Mouse (Mus musculus) lung, embryonic 16.5 days (tissue): ENCODE data around the gene Naglu. TPM values are rescaled to one million over a fixed set of nuclear protein-coding genes. Genes with fewer than 3 reads are reported as not detected.

ENCODE experiments used
- ATAC-seq: fragments of 200-750 bp; cut with Nextera tagmentation; 2 replicates; pipeline ENCODE4 v1.8.0; 2017; ENCODE audit warnings: low read depth, mild to moderate bottlenecking, moderate library complexity
- H3K27ac ChIP-seq: fragments of 300-500 bp; sonication (generic); 2 replicates; pipeline ENCODE4 v1.5.1; 2014; ENCODE audit warnings: mild to moderate bottlenecking, control low read depth, low read length
- H3K27me3 ChIP-seq: fragments of 300-500 bp; sonication (generic); 2 replicates; pipeline ENCODE4 v1.6.1; 2014; ENCODE audit warnings: low read depth, low read length, mixed read lengths; ENCODE audit not compliant: control insufficient read depth, insufficient read depth
- H3K36me3 ChIP-seq: fragments of 300-500 bp; sonication (generic); 2 replicates; pipeline ENCODE4 v1.6.1; 2014; ENCODE audit warnings: low read length; ENCODE audit not compliant: control insufficient read depth, insufficient read depth
- H3K4me1 ChIP-seq: fragments of 300-500 bp; sonication (generic); replicated peaks from 2 replicates; pipeline ENCODE4 v1.6.1; 2014; ENCODE audit warnings: low read length, mixed read lengths; ENCODE audit not compliant: control insufficient read depth, insufficient read depth
- H3K4me2 ChIP-seq: fragments of 300-500 bp; sonication (generic); 2 replicates; pipeline ENCODE4 v1.6.1; 2014; ENCODE audit warnings: low read depth, low read length, control low read depth
- H3K4me3 ChIP-seq: fragments of 300-500 bp; sonication (generic); 2 replicates; pipeline ENCODE4 v1.5.1; 2014; ENCODE audit warnings: mild to moderate bottlenecking, low read length, control low read depth
- H3K9ac ChIP-seq: fragments of 300-500 bp; sonication (generic); 2 replicates; pipeline ENCODE4 v1.6.1; 2014; ENCODE audit warnings: low read length, control low read depth
- H3K9me3 ChIP-seq: fragments of 300-500 bp; sonication (generic); 2 replicates; pipeline ENCODE4 v1.6.1; 2016; ENCODE audit warnings: low read length; ENCODE audit not compliant: control insufficient read depth
- WGBS: fragments of 180-500 bp; shearing (Covaris S2); extraction: QIAGEN DNeasy Blood & Tissue Kit; methylation state at CpG from one replicate; pipeline ENCODE4 v1.1.7; 2014; 5-methylcytosine and 5-hydroxymethylcytosine counted together
- polyA plus RNA-seq: library from polyadenylated mRNA; unstranded; fragments of >200 nt; fragmentation: Nextera tagmentation; extraction: Ambion mirVana; gene quantifications from 2 replicates; pipeline ENCODE4 v1.2.1, GENCODE M21; 2015

Naglu gene
- polyA plus RNA-seq, 1 experiment from 2014 or later: 20.6 TPM

DNA sequence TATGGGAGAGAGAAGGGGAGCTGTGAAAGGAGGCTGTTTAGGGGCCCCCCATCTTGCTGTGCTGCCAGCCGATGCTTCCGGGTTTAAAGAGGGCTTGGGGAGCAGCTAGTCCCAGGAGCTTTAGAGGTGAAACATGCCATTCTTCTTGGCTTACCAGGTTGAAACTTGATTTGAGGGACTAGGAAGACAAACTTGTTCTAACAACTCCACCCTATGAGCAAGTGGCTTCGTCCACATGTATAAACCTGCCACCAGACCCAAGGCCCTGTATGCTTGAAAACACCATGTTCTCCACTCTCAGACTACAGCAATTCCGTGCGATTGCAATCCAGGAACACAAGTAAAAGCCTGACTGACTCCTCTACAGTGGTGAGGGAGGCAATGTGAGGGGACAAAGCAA, 33.2 kb downstream of the Naglu start:
- peaks cover 30% of the 10 kb centered on the region for H3K36me3 ChIP-seq
- H3K4me3 ChIP-seq: no peak overlapping the region
- no peak overlapping the region for H3K27ac ChIP-seq
- no peaks in the 10 kb centered on the region for H3K27me3 ChIP-seq
- no peaks in the 10 kb centered on the region for H3K4me1 ChIP-seq
- ATAC-seq: no peak
- 87% methylated on average over 5 of the region's 5 CpGs for WGBS
- H3K4me2 ChIP-seq: no peak overlapping the region
- H3K9ac ChIP-seq: no peak overlapping the region
- H3K9me3 ChIP-seq: no peaks in the 10 kb centered on the region

DNA sequence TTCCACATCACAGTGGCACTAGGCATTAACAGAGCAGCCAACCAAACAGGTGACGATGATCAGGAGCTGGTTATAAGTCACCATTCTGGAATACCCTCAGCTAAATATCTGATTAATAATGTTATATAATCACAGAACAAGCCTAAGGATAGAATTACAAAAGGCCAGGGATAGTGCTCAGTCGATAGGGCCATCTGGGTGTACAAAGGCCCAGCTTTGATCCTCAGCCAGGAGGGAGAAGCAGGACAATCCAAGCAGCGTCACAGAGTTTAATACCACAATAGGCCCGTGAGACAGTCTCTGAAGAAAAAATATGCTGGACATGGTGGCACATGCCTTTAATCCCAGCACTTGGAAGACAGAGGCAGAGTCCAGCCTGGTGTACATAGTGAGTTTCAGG, 39.5 kb downstream of the Naglu start:
- no peaks in the 10 kb centered on the region for H3K9me3 ChIP-seq
- no peak overlapping the region for H3K27ac ChIP-seq
- 75% methylated on average over 4 of the region's 4 CpGs for WGBS
- H3K27me3 ChIP-seq: no peaks in the 10 kb centered on the region
- 0 out of 2 replicates have a peak, but pooled peaks cover 2% of the 10 kb centered on the region for H3K36me3 ChIP-seq
- H3K4me1 ChIP-seq: no peaks in the 10 kb centered on the region
- H3K4me3 ChIP-seq: no peak overlapping the region
- no peak for ATAC-seq
- H3K4me2 ChIP-seq: no peak overlapping the region
- H3K9ac ChIP-seq: no peak overlapping the region

DNA sequence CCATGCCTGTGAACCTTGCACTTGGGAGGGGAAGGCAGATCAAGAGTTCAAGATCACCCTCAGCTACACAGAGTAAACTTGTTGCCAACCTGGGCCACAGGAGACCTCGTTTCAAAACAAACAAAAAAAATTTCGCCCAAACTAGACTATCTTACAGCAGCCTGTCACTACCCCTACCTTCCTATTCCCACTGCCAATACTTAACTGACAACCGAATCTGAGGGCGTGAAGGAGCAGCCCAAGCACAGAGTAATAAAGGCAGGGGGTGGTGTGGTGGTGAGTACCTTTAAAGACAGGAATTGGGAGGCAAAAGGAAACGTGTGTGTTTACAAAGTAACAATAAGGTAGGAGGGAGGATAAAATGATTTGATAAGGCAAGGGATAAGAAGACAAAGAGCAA, 40.9 kb downstream of the Naglu start:
- no peaks in the 10 kb centered on the region for H3K9me3 ChIP-seq
- H3K27me3 ChIP-seq: no peaks in the 10 kb centered on the region
- H3K27ac ChIP-seq: no peak overlapping the region
- 43% methylated on average over 5 of the region's 5 CpGs for WGBS
- H3K9ac ChIP-seq: no peak overlapping the region
- no peak overlapping the region for H3K4me2 ChIP-seq
- no peak overlapping the region for H3K4me3 ChIP-seq
- no peaks in the 10 kb centered on the region for H3K36me3 ChIP-seq
- ATAC-seq: no peak
- no peaks in the 10 kb centered on the region for H3K4me1 ChIP-seq

DNA sequence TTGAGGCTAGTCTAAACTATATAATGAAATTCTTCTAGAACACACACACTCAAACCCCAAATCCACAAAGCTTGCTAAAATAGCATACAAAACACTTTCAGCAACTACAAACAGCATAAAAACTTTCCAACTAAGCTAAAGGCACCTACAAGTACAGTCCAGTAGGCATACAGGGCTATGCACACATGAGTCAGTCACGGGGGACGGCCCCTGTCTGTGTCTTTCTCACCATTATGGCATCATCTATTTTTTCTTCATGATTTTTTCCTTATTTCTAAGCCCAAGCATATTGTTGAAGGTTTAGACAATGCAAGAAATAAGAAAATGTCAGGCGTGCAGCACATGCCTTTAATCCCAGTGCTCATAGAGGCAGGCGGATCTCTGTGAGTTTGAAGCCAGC, 41.4 kb downstream of the Naglu start:
- no peaks in the 10 kb centered on the region for H3K27me3 ChIP-seq
- no peak overlapping the region for H3K9ac ChIP-seq
- H3K4me2 ChIP-seq: no peak overlapping the region
- H3K9me3 ChIP-seq: no peaks in the 10 kb centered on the region
- H3K4me3 ChIP-seq: no peak overlapping the region
- 0 out of 2 replicates have a peak, but pooled peaks cover 2% of the 10 kb centered on the region for H3K36me3 ChIP-seq
- H3K4me1 ChIP-seq: no peaks in the 10 kb centered on the region
- ATAC-seq: no peak
- 83% methylated on average over 4 of the region's 4 CpGs for WGBS
- no peak overlapping the region for H3K27ac ChIP-seq

DNA sequence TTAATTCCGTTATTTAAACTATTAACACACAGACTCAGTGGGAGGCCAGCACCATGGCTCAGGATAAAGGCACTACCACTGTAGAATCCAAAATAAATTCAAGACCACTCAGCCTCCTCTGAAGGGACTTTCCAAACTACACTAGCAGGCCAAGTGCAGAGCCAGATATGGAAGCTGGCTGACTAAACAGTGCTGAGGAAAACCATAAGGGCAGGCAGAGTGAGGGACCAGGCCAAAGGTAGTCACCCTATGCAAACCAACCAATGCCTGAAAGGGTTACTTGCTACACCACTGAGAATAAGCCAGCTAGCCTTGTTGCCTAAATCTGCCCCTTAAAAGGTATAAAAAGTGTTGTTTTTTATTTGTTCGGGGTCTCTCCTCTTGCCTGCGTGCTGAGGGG, 42.4 kb downstream of the Naglu start:
- Histone ChIP-seq H3K4me3 (no peak overlapping the region), H3K9ac (no peak overlapping the region), H3K27ac (no peak overlapping the region), H3K4me2 (no peak overlapping the region), H3K4me1 (no peaks in the 10 kb centered on the region; the same call in 1 of the 2 replicates), H3K36me3 (0 out of 2 replicates have a peak, but pooled peaks cover 4% of the 10 kb centered on the region), H3K9me3 (no peaks in the 10 kb centered on the region), H3K27me3 (no peaks in the 10 kb centered on the region)
- 94% methylated on average over 3 of the region's 3 CpGs for WGBS
- ATAC-seq: no peak

DNA sequence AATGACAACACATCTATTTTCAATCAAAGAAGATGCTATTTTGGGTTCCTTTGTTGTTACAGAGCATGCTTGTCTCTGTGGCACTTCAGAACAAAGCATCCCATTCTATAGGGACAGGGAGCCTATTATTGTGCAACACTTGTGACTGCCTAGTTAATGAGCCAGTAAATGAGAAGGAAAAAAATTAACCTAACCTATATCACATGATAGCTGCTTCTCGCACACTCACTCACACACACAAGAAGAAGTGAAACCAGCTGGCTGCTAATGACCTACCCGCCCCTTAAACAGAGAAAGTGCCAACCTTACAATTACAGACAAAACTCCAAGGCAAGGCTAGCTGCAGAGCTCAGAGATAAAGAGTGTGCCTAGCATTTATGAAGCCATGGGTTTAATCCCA, 45.8 kb downstream of the Naglu start:
- no peak overlapping the region for H3K27ac ChIP-seq

DNA sequence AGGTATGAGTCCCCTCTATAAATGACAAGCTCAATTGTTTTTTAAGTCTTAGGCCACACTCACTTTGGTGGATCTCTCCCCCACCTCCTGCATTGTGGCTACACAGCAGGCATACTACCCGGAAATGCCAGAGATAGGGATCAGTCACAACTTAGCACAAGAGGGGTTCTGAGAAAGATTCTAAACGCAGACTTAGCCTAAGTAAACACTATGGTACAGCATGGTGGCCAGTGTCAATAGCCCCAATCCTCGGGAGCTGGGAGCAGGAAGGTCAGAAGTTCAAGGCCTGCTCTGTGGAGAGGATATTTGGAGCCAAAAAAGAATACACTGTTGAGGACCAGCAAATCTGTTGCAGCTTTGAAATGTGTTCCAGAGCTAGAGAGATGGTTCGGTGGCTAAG, 48.3 kb downstream of the Naglu start:
- no peak for ATAC-seq
- no peaks in the 10 kb centered on the region for H3K9me3 ChIP-seq
- H3K36me3 ChIP-seq: peaks cover 7% of the 10 kb centered on the region; the same call in 1 of the 2 replicates
- peaks cover 19% of the 10 kb centered on the region for H3K4me1 ChIP-seq
- H3K27me3 ChIP-seq: no peaks in the 10 kb centered on the region
- peak overlapping the region; percentile 20; the same call in 1 of the 2 replicates for H3K27ac ChIP-seq
- peak overlapping the region; percentile 90 for H3K4me3 ChIP-seq
- 22% methylated on average over 4 of the region's 4 CpGs for WGBS
- H3K4me2 ChIP-seq: peak overlapping the region; percentile 73
- peak overlapping the region; percentile 91 for H3K9ac ChIP-seq

More for the DNA sequence above, 45.8 kb downstream of the Naglu start:
- no peaks in the 10 kb centered on the region for H3K9me3 ChIP-seq
- no peak for ATAC-seq
- 0 out of 2 replicates have a peak, but pooled peaks cover 4% of the 10 kb centered on the region for H3K36me3 ChIP-seq
- H3K9ac ChIP-seq: no peak overlapping the region
- H3K4me1 ChIP-seq: peaks cover 11% of the 10 kb centered on the region
- H3K4me3 ChIP-seq: no peak overlapping the region
- H3K4me2 ChIP-seq: no peak overlapping the region
- WGBS: 82% methylated on average over 2 of the region's 2 CpGs
- no peaks in the 10 kb centered on the region for H3K27me3 ChIP-seq

DNA sequence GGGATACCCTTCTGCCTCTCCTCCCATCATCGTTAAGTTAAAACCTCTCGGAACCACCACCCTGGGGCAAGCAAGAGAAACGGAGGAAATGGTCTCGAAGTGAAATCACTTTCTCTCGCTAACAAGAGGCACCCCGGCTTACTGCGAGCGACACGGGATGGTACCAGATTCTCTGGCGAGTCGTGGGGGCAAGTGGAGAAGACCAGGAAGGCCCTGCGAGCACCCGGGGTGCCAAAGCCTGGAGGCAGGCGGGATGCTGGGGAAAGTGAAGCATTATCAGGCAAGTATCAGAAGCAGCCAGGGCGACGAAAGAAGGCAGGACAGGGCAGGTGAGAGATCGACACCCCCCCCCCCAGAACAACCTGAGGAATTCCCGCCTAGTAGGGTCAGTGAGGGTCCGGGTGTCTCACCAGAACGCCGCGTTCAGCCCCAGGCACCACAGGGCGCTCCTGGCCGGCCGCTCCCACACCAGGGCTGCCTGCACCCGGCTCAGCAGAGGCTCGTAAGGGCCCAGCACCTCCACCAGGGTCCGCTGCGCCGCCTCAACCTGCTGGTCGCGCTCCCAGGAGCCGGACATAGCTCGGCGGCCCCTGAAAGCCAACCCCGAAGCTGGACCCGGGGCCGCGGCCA, 49.4 kb downstream of the Naglu start:
- WGBS: under 1% methylated on average over 39 of the region's 39 CpGs

DNA sequence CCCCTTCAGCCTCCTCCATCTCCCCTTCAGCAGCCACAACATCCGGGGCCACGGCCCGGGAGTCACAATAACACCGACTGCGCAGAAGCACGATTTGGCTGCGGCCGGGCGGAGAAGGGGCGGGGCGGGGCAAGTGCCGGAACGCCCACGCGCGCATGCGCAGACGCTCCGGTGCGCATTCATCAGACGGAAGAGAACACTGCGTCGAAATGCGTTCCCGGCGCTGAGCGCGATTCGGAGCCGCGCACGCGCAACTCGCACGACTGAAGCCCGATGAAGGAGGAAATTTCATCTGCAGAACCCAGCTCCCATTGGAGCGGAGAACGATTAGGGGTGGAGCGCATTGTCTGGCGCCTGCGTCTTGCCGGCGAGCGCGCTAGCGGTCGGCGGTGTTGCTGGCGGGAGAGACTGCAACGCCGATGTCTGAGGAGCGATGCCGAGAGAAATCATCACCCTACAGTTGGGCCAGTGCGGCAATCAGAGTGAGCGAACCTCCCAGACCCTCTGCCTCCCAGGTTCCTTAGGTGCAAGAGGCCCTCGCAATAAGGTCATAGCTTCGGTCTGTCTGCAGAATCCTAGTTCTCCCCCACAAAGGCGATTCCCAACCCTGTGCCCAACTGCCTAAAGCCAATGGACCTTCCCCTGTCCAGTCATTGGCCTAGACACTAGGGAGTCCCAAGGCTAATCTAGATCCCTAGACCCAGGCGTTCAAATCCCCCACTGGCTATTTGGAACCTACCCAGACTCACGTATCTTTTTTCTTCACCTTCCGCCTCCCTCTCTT, 50.1 kb downstream of the Naglu start, which contains the start of the genes Retreg3 and Tubg1:
Gene Retreg3 (minus strand): TSS at position 133 of the 784 bp plus-strand sequence.
Gene Tubg1 (plus strand): TSS at position 178 of the 784 bp plus-strand sequence.
- peak within 1 kb of the TSS; percentile 90 for H3K4me3 ChIP-seq
- H3K4me2 ChIP-seq: peak within 1 kb of the TSS; percentile 96
- ATAC-seq: peak; percentile 97
- H3K4me1 ChIP-seq: peaks cover 19% of the 10 kb centered on the region
- H3K36me3 ChIP-seq: peaks cover 13% of the 10 kb centered on the region
- H3K9ac ChIP-seq: peak within 1 kb of the TSS; percentile 91
- H3K27me3 ChIP-seq: no peaks in the 10 kb centered on the region
- WGBS: 0% methylated on average over 61 of the region's 61 CpGs
- peak within 1 kb of the TSS; percentile 87 for H3K27ac ChIP-seq
- H3K9me3 ChIP-seq: no peaks in the 10 kb centered on the region

More for the DNA sequence above, 49.4 kb downstream of the Naglu start:
- peak overlapping the region; percentile 73 for H3K4me2 ChIP-seq
- peaks cover 13% of the 10 kb centered on the region for H3K36me3 ChIP-seq
- peaks cover 19% of the 10 kb centered on the region for H3K4me1 ChIP-seq
- peak overlapping the region; percentile 87 for H3K27ac ChIP-seq
- peak overlapping the region; percentile 91 for H3K9ac ChIP-seq
- no peaks in the 10 kb centered on the region for H3K27me3 ChIP-seq
- no peaks in the 10 kb centered on the region for H3K9me3 ChIP-seq
- H3K4me3 ChIP-seq: peak overlapping the region; percentile 90
- ATAC-seq: peak; percentile 79
